In the genomic region with DNA sequence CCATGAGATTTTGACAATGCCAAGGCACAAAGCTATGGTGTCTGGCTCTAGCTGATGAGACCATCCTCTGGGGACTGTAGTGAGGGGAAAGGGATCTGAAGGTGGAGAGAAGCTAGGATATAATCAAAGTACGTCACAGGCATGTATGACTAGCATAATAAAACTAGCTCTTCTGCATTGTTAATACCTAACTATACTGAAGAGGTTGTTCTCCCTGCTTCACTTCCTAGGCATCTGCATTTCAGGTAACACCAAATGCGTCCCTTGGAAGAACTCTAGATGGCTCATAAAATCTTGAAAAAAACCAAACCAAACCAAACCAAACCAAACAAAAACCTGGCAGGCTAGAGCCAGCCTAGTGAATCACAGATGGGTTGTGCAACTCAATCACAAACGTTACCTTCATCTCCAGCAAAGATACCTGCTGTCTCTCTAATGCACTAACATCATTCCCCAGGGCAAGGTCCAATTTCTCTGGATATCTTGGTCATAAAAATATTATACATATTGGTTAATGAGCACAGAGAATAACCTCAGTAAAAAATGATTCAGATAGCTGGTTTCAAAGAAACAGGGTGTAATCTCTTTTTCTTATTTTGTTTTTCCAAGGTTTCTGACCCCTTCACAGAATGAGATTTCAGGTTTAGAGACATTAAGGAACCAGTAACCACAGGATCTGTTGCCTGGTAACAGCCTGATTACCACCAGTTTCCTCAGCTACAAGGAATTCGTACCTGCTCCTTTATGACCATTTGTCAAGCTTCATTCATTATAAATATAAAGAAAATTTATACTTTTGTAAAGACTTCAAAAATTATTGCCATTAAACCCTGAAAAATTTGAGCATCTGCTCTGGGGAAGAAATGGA, we compare ENCODE assay signal across 16 mouse cellular contexts.
A peak's percentile ranks its signal among the peaks of the same experiment; 100 is the strongest.
DNase-seq lines count a peak whose midpoint lies in the region; ATAC-seq lines count a peak whose summit lies in the region.
"Had no signal": no experiment of that assay in that cellular context is flagged by ENCODE, and none has a peak within 500 bp of the region (broad histone marks: within the 10 kb centered on the region; RNA-seq: fewer than 3 reads in every experiment).

No protein-coding gene starts in this region.

- 54% methylated on average over 4 of the region's 4 CpGs for WGBS in forebrain, embryonic 13.5 days
- 66% methylated on average over 4 of the region's 4 CpGs for WGBS in forebrain, embryonic 11.5 days
- 47% methylated on average over 4 of the region's 4 CpGs for WGBS in midbrain, embryonic 13.5 days

- no peak overlapping the region for H3K4me2 ChIP-seq in forebrain, embryonic 13.5 days
- H3K4me2 ChIP-seq in forebrain, embryonic 11.5 days (ENCODE audit: low read depth, low read length, severe bottlenecking): no peak overlapping the region
- H3K4me2 ChIP-seq in midbrain, embryonic 13.5 days (replicated peaks): no peak overlapping the region
- H3K4me2 ChIP-seq: embryonic facial prominence, embryonic 15.5 days; heart, embryonic 11.5 days; limb, embryonic 15.5 days; lung, embryonic 15.5 days; stomach, embryonic 15.5 days had no signal

- no peak overlapping the region; the same call in 1 of the 2 replicates for H3K27ac ChIP-seq in forebrain, embryonic 13.5 days
- no peak overlapping the region; the same call in 1 of the 2 replicates for H3K27ac ChIP-seq in forebrain, embryonic 11.5 days (ENCODE audit: low read depth, low read length)
- peak overlapping the region; percentile 73 for H3K27ac ChIP-seq in midbrain, embryonic 13.5 days
- H3K27ac ChIP-seq: embryonic facial prominence, embryonic 15.5 days; limb, embryonic 15.5 days; lung, embryonic 15.5 days; stomach, embryonic 15.5 days had no signal

- no peak for DNase-seq in forebrain, embryonic 11.5 days (ENCODE audit: low spot score)
- peak; percentile 8 for DNase-seq in R1 (ENCODE audit: low read depth, low spot score)
- DNase-seq in cerebellum, postnatal 36 days: peak; percentile 22 to 39
- DNase-seq in heart, adult 8-10 months (ENCODE audit: low spot score): no peak
- DNase-seq in spleen, postnatal 36 days (ENCODE audit: low spot score in 2 of 2): no peak
- DNase-seq in thymus, postnatal 0 days (ENCODE audit: low spot score): no peak
- DNase-seq: B cell, adult 2 months; kidney, postnatal 25 days; thymus, postnatal 25 days had no signal

- no peaks in the 10 kb centered on the region for H3K9me3 ChIP-seq in forebrain, embryonic 13.5 days (replicated peaks)
- no peaks in the 10 kb centered on the region for H3K9me3 ChIP-seq in forebrain, embryonic 11.5 days (ENCODE audit: control insufficient read depth, low read length)
- H3K9me3 ChIP-seq in midbrain, embryonic 13.5 days: no peaks in the 10 kb centered on the region
- H3K9me3 ChIP-seq: embryonic facial prominence, embryonic 15.5 days; limb, embryonic 15.5 days; lung, embryonic 15.5 days; stomach, embryonic 15.5 days had no signal

- H3K36me3 ChIP-seq in forebrain, embryonic 13.5 days (ENCODE audit: poor library complexity, severe bottlenecking): no peaks in the 10 kb centered on the region
- no peaks in the 10 kb centered on the region for H3K36me3 ChIP-seq in forebrain, embryonic 11.5 days (ENCODE audit: control insufficient read depth, insufficient read depth, low read length)
- H3K36me3 ChIP-seq in midbrain, embryonic 13.5 days: no peaks in the 10 kb centered on the region
- H3K36me3 ChIP-seq: embryonic facial prominence, embryonic 15.5 days; limb, embryonic 15.5 days; lung, embryonic 15.5 days; stomach, embryonic 15.5 days had no signal

- no peak overlapping the region for H3K4me3 ChIP-seq in forebrain, embryonic 13.5 days
- H3K4me3 ChIP-seq in forebrain, embryonic 11.5 days (ENCODE audit: low read depth, low read length): no peak overlapping the region
- no peak overlapping the region for H3K4me3 ChIP-seq in midbrain, embryonic 13.5 days (replicated peaks)
- H3K4me3 ChIP-seq: embryonic facial prominence, embryonic 15.5 days; limb, embryonic 15.5 days; lung, embryonic 15.5 days; stomach, embryonic 15.5 days had no signal

- H3K27me3 ChIP-seq in forebrain, embryonic 13.5 days: no peaks in the 10 kb centered on the region
- no peaks in the 10 kb centered on the region for H3K27me3 ChIP-seq in forebrain, embryonic 11.5 days (ENCODE audit: control insufficient read depth, insufficient read depth, low read length)
- no peaks in the 10 kb centered on the region for H3K27me3 ChIP-seq in midbrain, embryonic 13.5 days
- H3K27me3 ChIP-seq: embryonic facial prominence, embryonic 15.5 days; limb, embryonic 15.5 days; lung, embryonic 15.5 days; stomach, embryonic 15.5 days had no signal

- no peak overlapping the region for H3K9ac ChIP-seq in forebrain, embryonic 13.5 days
- no peak overlapping the region for H3K9ac ChIP-seq in forebrain, embryonic 11.5 days (ENCODE audit: low read length)
- H3K9ac ChIP-seq in midbrain, embryonic 13.5 days (replicated peaks): no peak overlapping the region; the same call in 1 of the 2 replicates
- H3K9ac ChIP-seq: embryonic facial prominence, embryonic 15.5 days; limb, embryonic 15.5 days; lung, embryonic 15.5 days; stomach, embryonic 15.5 days had no signal

- H3K4me1 ChIP-seq in forebrain, embryonic 13.5 days: peaks cover 6% of the 10 kb centered on the region; the same call in 1 of the 2 replicates
- H3K4me1 ChIP-seq in forebrain, embryonic 11.5 days (replicated peaks; ENCODE audit: control insufficient read depth, insufficient read depth, low read length): no peaks in the 10 kb centered on the region
- peaks cover 12% of the 10 kb centered on the region for H3K4me1 ChIP-seq in midbrain, embryonic 13.5 days (replicated peaks)
- H3K4me1 ChIP-seq: embryonic facial prominence, embryonic 15.5 days; limb, embryonic 15.5 days; lung, embryonic 15.5 days; stomach, embryonic 15.5 days had no signal

- ATAC-seq in forebrain, embryonic 13.5 days: peak; percentile 50; the same call in 1 of the 2 replicates
- no peak for ATAC-seq in forebrain, embryonic 11.5 days (replicated peaks; ENCODE audit: low FRiP score)
- ATAC-seq in midbrain, embryonic 13.5 days: peak; percentile 74; the same call in 1 of the 2 replicates

Comparison
In these comparisons a context has a peak if more than half of its experiments do, and no peak if none do; other contexts are left out.
1. DNase-seq: peak in R1 (single experiment) and cerebellum, postnatal 36 days (2 of 2); none in forebrain, embryonic 11.5 days (single experiment), heart, adult 8-10 months (single experiment), spleen, postnatal 36 days (0 of 2) and thymus, postnatal 0 days (single experiment).